Mouse (Mus musculus) liver, postnatal 0 days (tissue): ENCODE data around the gene H2afj. TPM values are rescaled to one million over a fixed set of nuclear protein-coding genes. Genes with fewer than 3 reads are reported as not detected.
"Not testable (repeated sequence)": the region's sequence is repeated elsewhere in the genome, so short reads cannot be mapped to it uniquely, and the experiment has no call there.

Source experiments
- ATAC-seq: fragments of 200-750 bp; cut with Nextera tagmentation; 2 replicates; pipeline ENCODE4 v1.8.0; 2017; ENCODE audit warnings: mild to moderate bottlenecking, moderate library complexity
- DNase-seq: peaks from one replicate; pipeline ENCODE4 v3.0.0-alpha.2; 2016
- H3K27ac ChIP-seq: fragments of 300-500 bp; sonication (generic); 2 replicates; pipeline ENCODE4 v1.5.1; 2014; ENCODE audit warnings: antibody characterized with exemption, moderate library complexity, mild to moderate bottlenecking, low read depth
- H3K27me3 ChIP-seq: fragments of 300-500 bp; sonication (generic); 2 replicates; pipeline ENCODE4 v1.6.1; 2014; ENCODE audit warnings: low read length, control low read depth, mixed read lengths; ENCODE audit not compliant: insufficient read depth
- H3K36me3 ChIP-seq: fragments of 300-500 bp; sonication (generic); replicated peaks from 2 replicates; pipeline ENCODE4 v1.6.1; 2014; ENCODE audit warnings: mild to moderate bottlenecking, control low read depth, low read length, moderate library complexity, mixed read lengths; ENCODE audit not compliant: insufficient read depth
- H3K4me1 ChIP-seq: fragments of 300-500 bp; sonication (generic); 2 replicates; pipeline ENCODE4 v1.6.1; 2014; ENCODE audit warnings: antibody characterized with exemption, mild to moderate bottlenecking, control low read depth; ENCODE audit not compliant: insufficient read depth
- H3K4me2 ChIP-seq: fragments of 300-500 bp; sonication (generic); 2 replicates; pipeline ENCODE4 v1.6.1; 2014; ENCODE audit warnings: low read depth, mild to moderate bottlenecking, low read length, moderate library complexity, mixed read lengths
- H3K4me3 ChIP-seq: fragments of 300-500 bp; sonication (generic); 2 replicates; pipeline ENCODE4 v1.5.1; 2014; ENCODE audit warnings: low read depth, low read length
- H3K9ac ChIP-seq: fragments of 300-500 bp; sonication (generic); replicated peaks from 2 replicates; pipeline ENCODE4 v1.6.1; 2014; ENCODE audit warnings: mild to moderate bottlenecking, moderate library complexity
- H3K9me3 ChIP-seq: fragments of 300-500 bp; sonication (generic); 2 replicates; pipeline ENCODE4 v1.6.1; 2016; ENCODE audit warnings: mild to moderate bottlenecking, control low read depth, low read length, mixed read lengths
- CTCF ChIP-seq: sonication (generic); IDR thresholded peaks from 2 replicates; pipeline ENCODE4 v1.5.1; 2016; ENCODE audit warnings: antibody characterized with exemption, low read depth
- EP300 ChIP-seq: IDR thresholded peaks from 2 replicates; pipeline ENCODE4 v1.6.1; 2016; ENCODE audit warnings: antibody characterized with exemption, low read depth, mild to moderate bottlenecking
- WGBS: fragments of 180-500 bp; shearing (Covaris S2); extraction: QIAGEN DNeasy Blood & Tissue Kit; methylation state at CpG from one replicate; pipeline ENCODE4 v1.1.7; 2014; ENCODE audit not compliant: insufficient replicate concordance; 5-methylcytosine and 5-hydroxymethylcytosine counted together
- polyA plus RNA-seq: library from polyadenylated mRNA; unstranded; fragments of >200 nt; fragmentation: Nextera tagmentation; extraction: Ambion mirVana; gene quantifications from 2 replicates; pipeline ENCODE4 v1.2.1, GENCODE M21; 2015

H2afj gene
- polyA plus RNA-seq, 1 experiment from 2014 or later = 152 TPM

- ATAC-seq = peak; percentile 91
- Histone ChIP-seq H3K4me3 (peak overlapping the region; percentile 48), H3K9ac (peak overlapping the region; percentile 62), H3K27ac (peak overlapping the region; percentile 86), H3K4me2 (peak overlapping the region; percentile 48), H3K4me1 (peaks cover 18% of the 10 kb centered on the region)
- peak; percentile 72; the same call in 1 of the 2 replicates for TF ChIP-seq EP300
- not testable (repeated sequence) for H3K36me3 ChIP-seq, H3K27me3 ChIP-seq, H3K9me3 ChIP-seq
- WGBS = 78% methylated on average over 3 of the region's 3 CpGs
- peak; percentile 39 for DNase-seq
Measured at GRCm38 (mm10) chr6:136797874-136798693, 10.0 kb upstream of the H2afj start.

- no peaks in the 10 kb centered on the region for H3K27me3 ChIP-seq
- H3K27ac ChIP-seq = no peak overlapping the region
- H3K9me3 ChIP-seq = no peaks in the 10 kb centered on the region
- H3K9ac ChIP-seq = no peak overlapping the region
- no peak overlapping the region for H3K4me3 ChIP-seq
- WGBS = 89% methylated on average over 8 of the region's 8 CpGs
- no peak for DNase-seq
- H3K36me3 ChIP-seq = no peaks in the 10 kb centered on the region
- no peak for TF ChIP-seq CTCF
- TF ChIP-seq EP300 = no peak
- no peak overlapping the region for H3K4me2 ChIP-seq
- ATAC-seq = no peak
- peaks cover 17% of the 10 kb centered on the region for H3K4me1 ChIP-seq
Measured at GRCm38 (mm10) chr6:136800710-136801109, 7.3 kb upstream of the H2afj start.

DNA sequence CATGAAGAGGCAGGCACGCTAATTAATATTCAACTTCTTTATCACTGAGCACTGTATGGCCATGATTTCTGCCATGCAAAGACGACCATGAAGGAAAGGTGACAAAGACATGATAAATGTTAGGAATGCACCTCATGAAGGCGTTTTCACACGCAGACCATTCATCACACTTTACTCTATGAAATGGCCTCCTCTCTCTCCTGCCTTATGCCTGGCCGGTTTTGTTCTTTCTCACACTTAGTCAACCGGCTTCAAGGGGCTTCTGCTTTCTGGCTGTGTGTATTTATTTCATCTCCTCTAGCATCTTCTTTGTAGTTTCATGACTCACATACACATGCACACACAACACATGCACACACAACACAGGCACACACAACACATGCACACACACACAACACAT, 6.8 kb upstream of the H2afj start:
- H3K4me3 ChIP-seq = no peak overlapping the region
- TF ChIP-seq CTCF = no peak
- TF ChIP-seq EP300 = no peak
- WGBS = 73% methylated on average over 6 of the region's 6 CpGs
- ATAC-seq (no peak), DNase-seq (no peak)
- H3K27ac ChIP-seq = no peak overlapping the region
- H3K27me3 ChIP-seq = no peaks in the 10 kb centered on the region
- no peak overlapping the region for H3K4me2 ChIP-seq
- H3K4me1 ChIP-seq = peaks cover 21% of the 10 kb centered on the region
- H3K9me3 ChIP-seq = no peaks in the 10 kb centered on the region
- H3K9ac ChIP-seq = no peak overlapping the region
- no peaks in the 10 kb centered on the region for H3K36me3 ChIP-seq

DNA sequence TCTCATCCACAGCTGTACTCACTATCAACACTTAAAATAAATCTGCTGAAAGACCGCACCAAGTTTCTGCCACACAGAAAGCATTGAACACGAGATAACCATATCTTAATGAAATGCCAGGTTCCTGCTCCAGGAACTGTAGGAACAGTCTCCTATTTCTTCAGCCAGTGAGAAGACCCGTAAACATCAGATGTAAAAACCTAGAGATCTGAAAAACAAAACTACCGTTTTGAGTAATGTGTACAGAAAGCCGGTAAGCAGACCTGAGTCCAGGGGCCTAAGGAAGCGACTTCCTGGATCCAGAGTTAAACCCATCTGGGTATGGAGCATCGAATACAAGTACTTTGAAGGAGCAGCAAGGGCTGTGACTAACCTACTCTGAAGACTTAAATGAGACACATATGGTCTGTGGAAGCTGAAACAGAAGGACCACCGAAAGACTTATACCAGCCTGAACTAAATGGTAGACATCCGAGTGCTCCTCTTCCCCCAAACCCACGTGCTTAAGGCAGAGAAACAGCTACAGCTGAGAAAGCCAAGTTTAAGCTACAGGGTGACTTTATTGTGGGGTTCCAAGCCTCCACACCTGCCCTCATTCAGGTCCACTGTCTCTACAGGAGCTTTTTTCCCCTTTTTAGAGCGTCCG, 4.8 kb upstream of the H2afj start:
- Histone ChIP-seq H3K9ac (peak overlapping the region; percentile 91), H3K4me1 (peaks cover 21% of the 10 kb centered on the region), H3K4me2 (peak overlapping the region; percentile 87), H3K27me3 (no peaks in the 10 kb centered on the region), H3K27ac (peak overlapping the region; percentile 100), H3K9me3 (no peaks in the 10 kb centered on the region), H3K4me3 (peak overlapping the region; percentile 77), H3K36me3 (no peaks in the 10 kb centered on the region)
- DNase-seq (no peak), ATAC-seq (no peak; the same call in 1 of the 2 replicates)
- 8% methylated on average over 12 of the region's 12 CpGs for WGBS
- no peak for TF ChIP-seq CTCF
- no peak for TF ChIP-seq EP300

- H3K27me3 ChIP-seq = no peaks in the 10 kb centered on the region
- WGBS = 2% methylated on average over 50 of the region's 50 CpGs
- DNase-seq (peak; percentile 93), ATAC-seq (peak; percentile 57)
- H3K4me2 ChIP-seq = peak within 1 kb of the TSS; percentile 87
- no peaks in the 10 kb centered on the region for H3K9me3 ChIP-seq
- H3K4me3 ChIP-seq = peak within 1 kb of the TSS; percentile 77
- H3K36me3 ChIP-seq = no peaks in the 10 kb centered on the region
- TF ChIP-seq CTCF (no peak), EP300 (peak; percentile 89)
- peak within 1 kb of the TSS; percentile 100 for H3K27ac ChIP-seq
- H3K9ac ChIP-seq = peak within 1 kb of the TSS; percentile 91
- H3K4me1 ChIP-seq = peaks cover 21% of the 10 kb centered on the region
Measured at GRCm38 (mm10) chr6:136803739-136804633, 4.1 kb upstream of the H2afj start, which contains the start of gene Hist4h4. TSS of gene Hist4h4 (minus strand) at chr6:136804415.
